Mouse (Mus musculus): ENCODE measurements around the gene Tbc1d10c. TPM values are rescaled to one million over a fixed set of nuclear protein-coding genes. Genes with fewer than 3 reads are reported as not detected.

Tbc1d10c gene
- total and polyA plus RNA-seq, 3 experiments: 43.5 to 58.5 (median 46.3) TPM

- TF ChIP-seq MYC (IDR thresholded peaks at IDR 0.05; ENCODE audit: low read depth, low read length) (peak; percentile 36; the same call in 1 of the 2 replicates), E2F4 (IDR thresholded peaks at IDR 0.05; ENCODE audit: insufficient replicate concordance, low read depth, low read length) (no peak), USF1 (IDR thresholded peaks at IDR 0.05; ENCODE audit: low read depth, low read length) (no peak), GABPA (IDR thresholded peaks at IDR 0.05; ENCODE audit: insufficient replicate concordance, low read depth, low read length) (no peak), SMC3 (IDR thresholded peaks at IDR 0.05; ENCODE audit: low read depth, low read length) (peak; percentile 87), PAX5 (IDR thresholded peaks at IDR 0.05; ENCODE audit: low read length) (no peak), BHLHE40 (IDR thresholded peaks at IDR 0.05; ENCODE audit: low read depth, low read length) (peak; percentile 51; the same call in 1 of the 2 replicates), NRF1 (IDR thresholded peaks at IDR 0.05; ENCODE audit: low read depth, low read length) (peak; percentile 57)
Measured at GRCm38 (mm10) chr19:4169378-4169784, 21.7 kb downstream of the Tbc1d10c start (continued).

DNA sequence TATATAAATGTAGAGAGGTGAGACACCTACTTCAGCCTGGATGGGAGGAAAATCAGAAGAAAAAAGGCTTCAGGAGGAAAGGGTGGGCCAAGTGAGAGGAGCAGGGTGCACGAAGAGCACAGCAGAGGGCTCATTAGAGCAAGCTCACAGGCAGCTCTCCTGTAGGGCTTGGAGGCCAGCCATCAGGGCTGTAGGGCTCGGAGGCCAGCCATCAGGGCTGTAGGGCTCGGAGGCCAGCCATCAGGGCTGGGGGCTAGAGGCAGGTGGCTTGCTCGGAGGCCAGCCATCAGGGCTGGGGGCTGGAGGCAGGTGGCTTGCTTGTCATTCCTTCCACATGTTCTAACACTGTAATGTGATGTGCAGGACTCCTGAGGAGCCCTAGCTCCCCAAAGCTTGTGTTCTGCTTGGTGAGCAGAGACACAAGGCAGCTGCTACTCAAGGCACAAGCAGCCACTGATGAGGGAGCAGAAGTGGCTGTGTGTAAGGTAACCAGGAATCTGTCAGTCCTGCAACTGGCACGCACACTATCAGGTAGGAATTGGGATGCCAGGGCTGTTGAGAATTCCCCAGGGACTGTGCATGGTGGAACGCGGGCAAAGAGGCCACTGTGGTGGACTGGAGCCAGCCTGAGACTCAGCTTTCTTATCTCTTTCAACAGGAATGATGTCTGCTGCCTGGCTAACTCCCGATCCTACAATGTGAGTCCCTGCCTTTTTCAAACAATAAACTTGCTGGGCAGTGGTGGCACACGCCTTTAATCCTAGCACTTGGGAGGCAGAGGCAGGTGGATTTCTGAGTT lies 24.2 kb downstream of the Tbc1d10c start:
- no peak overlapping the region for H3K4me2 ChIP-seq (ENCODE audit: insufficient read depth, low read depth, poor library complexity, severe bottlenecking)
- DNase-seq (ENCODE audit: extremely low read depth): no peak
- H3K27me3 ChIP-seq (replicated peaks): no peaks in the 10 kb centered on the region
- dilution Hi-C loops (cut with MboI; ENCODE audit: extremely low pct_ligation_motif_present, extremely low pct_unique_long_range_greater_than_20kb, low sequenced_read_pairs) (no loop called here), in situ Hi-C loops (cut with MboI; ENCODE audit: low pct_ligation_motif_present, low pct_unique_long_range_greater_than_20kb, low sequenced_read_pairs) (no loop called here)
- no peak overlapping the region for H3K27ac ChIP-seq (ENCODE audit: insufficient read depth, low read depth)
- H3K36me3 ChIP-seq (replicated peaks in 1 of 2; ENCODE audit: control insufficient read depth in 1 of 2, insufficient read depth in 1 of 2, low read length in 1 of 2): peaks cover 2 to 20% of the 10 kb centered on the region in 2 experiments
- TF ChIP-seq E2F4 (IDR thresholded peaks at IDR 0.05; ENCODE audit: insufficient replicate concordance, low read depth, low read length) (no peak), GABPA (IDR thresholded peaks at IDR 0.05; ENCODE audit: insufficient replicate concordance, low read depth, low read length) (no peak), TBP (conservative IDR thresholded peaks at IDR 0.05; ENCODE audit: low read depth, low read length) (no peak), KAT2A (IDR thresholded peaks at IDR 0.05; ENCODE audit: insufficient replicate concordance, low read length) (no peak), CHD2 (IDR thresholded peaks at IDR 0.05; ENCODE audit: low read length) (no peak), CHD1 (IDR thresholded peaks at IDR 0.05; ENCODE audit: low read depth, low read length) (no peak), RAD21 (IDR thresholded peaks at IDR 0.05; ENCODE audit: low read depth, low read length) (no peak), NRF1 (IDR thresholded peaks at IDR 0.05; ENCODE audit: low read depth, low read length) (no peak), POLR2A (IDR thresholded peaks at IDR 0.05; ENCODE audit: low read depth, low read length) (no peak), IRF4 (IDR thresholded peaks at IDR 0.05; ENCODE audit: low read depth, low read length) (no peak), ZC3H11A (IDR thresholded peaks at IDR 0.05; ENCODE audit: low read depth, low read length) (no peak), UBTF (IDR thresholded peaks at IDR 0.05; ENCODE audit: low read depth, low read length) (no peak), JUND (conservative IDR thresholded peaks at IDR 0.05; ENCODE audit: low read depth, low read length) (no peak), MEF2A (IDR thresholded peaks at IDR 0.05; ENCODE audit: borderline replicate concordance, low read depth, low read length) (no peak), ZMIZ1 (IDR thresholded peaks at IDR 0.05; ENCODE audit: low read depth, low read length) (no peak), MXI1 (IDR thresholded peaks at IDR 0.05; ENCODE audit: low read depth, low read length) (no peak), ZKSCAN1 (IDR thresholded peaks at IDR 0.05; ENCODE audit: borderline replicate concordance, low read depth, low read length) (no peak), PAX5 (IDR thresholded peaks at IDR 0.05; ENCODE audit: low read length) (no peak), MAX (IDR thresholded peaks at IDR 0.05; ENCODE audit: low read length) (no peak)
- H3K9ac ChIP-seq (ENCODE audit: insufficient read depth, low read depth): no peak overlapping the region
- peaks cover 2% of the 10 kb centered on the region for H3K9me3 ChIP-seq (replicated peaks; ENCODE audit: low read length)
- H3K79me2 ChIP-seq (replicated peaks; ENCODE audit: control insufficient read depth, extremely low read depth, insufficient read depth, poor library complexity, severe bottlenecking): peaks cover 10% of the 10 kb centered on the region
- H3K4me3 ChIP-seq (replicated peaks in 1 of 3; ENCODE audit: low read depth in 2 of 3, low read length in 2 of 3, poor library complexity in 1 of 3): no peak overlapping the region
- H3K4me1 ChIP-seq (ENCODE audit: control insufficient read depth in 1 of 2, insufficient read depth in 2 of 2): peaks cover 17 to 55% of the 10 kb centered on the region in 2 experiments
